Mouse (Mus musculus): ENCODE measurements around the gene Hormad2. TPM values are rescaled to one million over a fixed set of nuclear protein-coding genes. Genes with fewer than 3 reads are reported as not detected.

Gene Hormad2
- total and polyA plus RNA-seq, 3 experiments: 16.0 to 17.0 TPM; not detected in 1

DNA sequence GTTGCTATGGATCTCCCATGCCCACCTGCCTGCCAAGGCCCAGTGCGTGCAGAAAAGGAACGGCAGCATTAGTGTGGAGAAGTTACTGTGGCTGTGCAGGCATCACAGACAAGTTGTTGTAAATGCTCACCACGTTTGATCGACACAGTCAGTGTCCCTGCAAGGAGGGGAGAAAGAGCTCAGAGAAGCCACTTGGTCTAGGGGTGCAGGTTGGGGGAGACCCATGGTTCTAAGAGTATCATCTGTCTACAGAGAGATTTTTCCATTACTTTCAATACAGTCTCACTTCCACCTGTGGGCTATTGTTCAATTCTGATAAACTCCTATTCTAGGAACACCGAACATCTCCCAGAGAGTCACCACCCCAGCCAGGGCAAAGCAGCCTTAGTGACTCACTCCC lies 43.6 kb upstream of the Hormad2 start:
- Histone ChIP-seq H3K4me1 (ENCODE audit: control insufficient read depth in 1 of 2, insufficient read depth in 2 of 2, low read length in 2 of 2) (no peaks in the 10 kb centered on the region), H3K36me3 (ENCODE audit: control insufficient read depth in 1 of 2, insufficient read depth in 2 of 2, low read length in 2 of 2) (peaks cover 0 to 13% of the 10 kb centered on the region in 2 experiments; a peak in 2 of 4 replicates), H3K9ac (ENCODE audit: control insufficient read depth, low read depth, low read length, poor library complexity, severe bottlenecking) (no peak overlapping the region), H3K27ac (ENCODE audit: control insufficient read depth, low read depth, low read length) (no peak overlapping the region), H3K9me3 (replicated peaks; ENCODE audit: insufficient read depth, low read length) (no peaks in the 10 kb centered on the region), H3K4me3 (ENCODE audit: control insufficient read depth in 1 of 2, insufficient read depth in 1 of 2, low read depth in 2 of 2, low read length in 2 of 2) (no peak overlapping the region), H3K27me3 (ENCODE audit: control insufficient read depth in 1 of 2, insufficient read depth in 2 of 2, low read length in 2 of 2) (no peaks in the 10 kb centered on the region), H3K79me2 (ENCODE audit: control insufficient read depth, insufficient read depth, low read length, poor library complexity) (no peaks in the 10 kb centered on the region)
- TF ChIP-seq MYB (IDR thresholded peaks at IDR 0.05; ENCODE audit: low read depth, low read length) (no peak), HCFC1 (IDR thresholded peaks at IDR 0.05; ENCODE audit: low read depth, low read length) (no peak), E2F4 (IDR thresholded peaks at IDR 0.05; ENCODE audit: borderline replicate concordance, low read depth, low read length) (no peak), ETS1 (IDR thresholded peaks at IDR 0.05; ENCODE audit: low read depth, low read length) (no peak), TBP (IDR thresholded peaks at IDR 0.05; ENCODE audit: low read depth, low read length) (no peak), TCF12 (IDR thresholded peaks at IDR 0.05; ENCODE audit: low read depth, low read length) (no peak)
- no peak for DNase-seq (ENCODE audit: low read depth, low spot score)

DNA sequence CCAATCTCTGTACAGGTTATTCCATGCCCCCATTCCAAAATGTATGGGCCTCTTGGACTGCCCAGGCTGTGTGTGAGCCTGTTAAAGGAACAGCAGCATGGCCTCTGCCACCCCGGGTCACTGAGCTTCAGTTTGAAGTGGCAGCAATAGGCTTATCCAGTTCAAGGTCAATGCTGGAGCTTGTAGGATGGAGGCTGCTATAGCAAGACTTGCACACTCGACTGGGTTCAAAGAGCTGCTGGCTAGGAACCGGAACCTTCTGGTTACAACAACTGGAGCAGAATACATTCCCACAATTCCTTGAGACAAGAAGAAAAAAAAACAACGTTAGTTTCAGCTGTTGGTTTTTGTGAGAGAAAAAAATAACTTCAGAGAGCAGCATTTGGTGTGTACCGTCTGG lies 41.7 kb upstream of the Hormad2 start:
- H3K27ac ChIP-seq (ENCODE audit: control insufficient read depth, low read depth, low read length): no peak overlapping the region
- H3K79me2 ChIP-seq (ENCODE audit: control insufficient read depth, insufficient read depth, low read length, poor library complexity): no peaks in the 10 kb centered on the region
- no peaks in the 10 kb centered on the region for H3K4me1 ChIP-seq (ENCODE audit: control insufficient read depth in 1 of 2, insufficient read depth in 2 of 2, low read length in 2 of 2)
- no peaks in the 10 kb centered on the region for H3K27me3 ChIP-seq (ENCODE audit: control insufficient read depth in 1 of 2, insufficient read depth in 2 of 2, low read length in 2 of 2)
- peaks cover 0 to 9% of the 10 kb centered on the region in 2 experiments; a peak in 2 of 4 replicates for H3K36me3 ChIP-seq (ENCODE audit: control insufficient read depth in 1 of 2, insufficient read depth in 2 of 2, low read length in 2 of 2)
- H3K9ac ChIP-seq (ENCODE audit: control insufficient read depth, low read depth, low read length, poor library complexity, severe bottlenecking): no peak overlapping the region
- no peak overlapping the region for H3K4me3 ChIP-seq (ENCODE audit: control insufficient read depth in 1 of 2, insufficient read depth in 1 of 2, low read depth in 2 of 2, low read length in 2 of 2)
- TF ChIP-seq CHD1 (IDR thresholded peaks at IDR 0.05; ENCODE audit: low read depth, low read length): no peak
- TF ChIP-seq JUND (IDR thresholded peaks at IDR 0.05; ENCODE audit: low read depth, low read length): no peak
- no peak for TF ChIP-seq TAL1 (IDR thresholded peaks at IDR 0.05; ENCODE audit: low read length)
- no peak for TF ChIP-seq ZC3H11A (IDR thresholded peaks at IDR 0.05; ENCODE audit: low read depth, low read length)
- no peak for TF ChIP-seq GABPA (IDR thresholded peaks at IDR 0.05; ENCODE audit: low read depth, low read length)
- no peak for TF ChIP-seq RAD21 (IDR thresholded peaks at IDR 0.05; ENCODE audit: low read depth, low read length)
- no peak for TF ChIP-seq ZKSCAN1 (IDR thresholded peaks at IDR 0.05; ENCODE audit: low read depth, low read length)
- no peak for TF ChIP-seq MAFK (IDR thresholded peaks at IDR 0.05; ENCODE audit: borderline replicate concordance, low read depth, low read length)
- DNase-seq (ENCODE audit: low read depth, low spot score): no peak
- no peaks in the 10 kb centered on the region for H3K9me3 ChIP-seq (replicated peaks; ENCODE audit: insufficient read depth, low read length)

DNA sequence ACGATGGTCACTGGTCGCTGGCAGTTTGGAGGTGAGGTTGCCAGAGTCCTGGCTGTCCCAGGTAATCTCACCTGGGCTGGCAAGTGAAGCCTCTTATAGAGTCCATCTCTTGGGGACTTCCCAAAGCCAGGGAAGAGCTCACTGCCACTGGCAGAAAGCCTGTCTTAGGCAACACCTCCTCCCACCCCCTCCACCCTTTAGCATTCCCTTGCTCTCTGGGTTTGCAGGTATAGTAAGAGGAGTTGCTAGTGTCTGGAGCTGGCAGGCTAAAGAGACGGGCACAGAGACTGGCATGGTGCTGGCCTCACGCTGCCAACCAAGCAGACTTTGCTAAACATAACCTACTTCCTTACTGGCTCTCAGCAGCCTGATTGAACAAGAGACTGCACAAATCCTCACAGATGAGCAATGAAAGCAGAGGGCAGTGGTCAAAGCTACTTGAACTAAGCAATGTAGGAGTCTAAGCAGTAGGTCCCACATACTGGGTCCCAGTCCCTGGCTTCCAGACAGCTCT lies 35.3 kb upstream of the Hormad2 start:
- Histone ChIP-seq H3K27me3 (ENCODE audit: control insufficient read depth in 1 of 2, insufficient read depth in 2 of 2, low read length in 2 of 2) (no peaks in the 10 kb centered on the region), H3K9ac (ENCODE audit: control insufficient read depth, low read depth, low read length, poor library complexity, severe bottlenecking) (no peak overlapping the region), H3K27ac (ENCODE audit: control insufficient read depth, low read depth, low read length) (no peak overlapping the region), H3K4me1 (ENCODE audit: control insufficient read depth in 1 of 2, insufficient read depth in 2 of 2, low read length in 2 of 2) (no peaks in the 10 kb centered on the region), H3K9me3 (replicated peaks; ENCODE audit: insufficient read depth, low read length) (no peaks in the 10 kb centered on the region), H3K36me3 (ENCODE audit: control insufficient read depth in 1 of 2, insufficient read depth in 2 of 2, low read length in 2 of 2) (no peaks in the 10 kb centered on the region), H3K4me3 (ENCODE audit: control insufficient read depth in 1 of 2, insufficient read depth in 1 of 2, low read depth in 2 of 2, low read length in 2 of 2) (no peak overlapping the region), H3K79me2 (ENCODE audit: control insufficient read depth, insufficient read depth, low read length, poor library complexity) (no peaks in the 10 kb centered on the region)
- no peak for DNase-seq (ENCODE audit: low read depth, low spot score)
- TF ChIP-seq USF1 (IDR thresholded peaks at IDR 0.05; ENCODE audit: low read depth, low read length) (no peak), MAZ (IDR thresholded peaks at IDR 0.05; ENCODE audit: low read depth, low read length) (no peak), MYB (IDR thresholded peaks at IDR 0.05; ENCODE audit: low read depth, low read length) (no peak), USF2 (IDR thresholded peaks at IDR 0.05; ENCODE audit: borderline replicate concordance in 1 of 2, insufficient read depth in 1 of 2, low read depth in 1 of 2, low read length in 2 of 2) (no peak), ELF1 (IDR thresholded peaks at IDR 0.05; ENCODE audit: low read depth, low read length) (no peak), MYC (IDR thresholded peaks at IDR 0.05; ENCODE audit: low read depth, low read length) (no peak), TBP (IDR thresholded peaks at IDR 0.05; ENCODE audit: low read depth, low read length) (no peak), EP300 (IDR thresholded peaks at IDR 0.05; ENCODE audit: low read depth in 1 of 2, low read length in 2 of 2) (no peak), GABPA (IDR thresholded peaks at IDR 0.05; ENCODE audit: low read depth, low read length) (no peak), MXI1 (IDR thresholded peaks at IDR 0.05; ENCODE audit: low read depth, low read length) (no peak), UBTF (IDR thresholded peaks at IDR 0.05; ENCODE audit: borderline replicate concordance, insufficient read depth, low read depth, low read length) (no peak), RAD21 (IDR thresholded peaks at IDR 0.05; ENCODE audit: low read depth, low read length) (no peak)
